Mouse (Mus musculus) ES-Bruce4 (cell line): ENCODE measurements around the gene Nxpe5. TPM values are rescaled to one million over a fixed set of nuclear protein-coding genes. Genes with fewer than 3 reads are reported as not detected.

Experiments used
- H3K27ac ChIP-seq: 2 replicates; pipeline ENCODE4 v1.5.1; 2012; ENCODE audit warnings: low read length, inconsistent platforms; ENCODE audit not compliant: insufficient read depth
- H3K27me3 ChIP-seq: 2 replicates; pipeline ENCODE4 v1.6.1; 2012; ENCODE audit warnings: mild to moderate bottlenecking, low read length, inconsistent platforms; ENCODE audit not compliant: control insufficient read depth, poor library complexity, insufficient read depth, severe bottlenecking
- H3K36me3 ChIP-seq: 2 replicates; pipeline ENCODE4 v1.6.1; 2012; ENCODE audit warnings: inconsistent platforms, mild to moderate bottlenecking, low read length, moderate library complexity; ENCODE audit not compliant: control insufficient read depth, poor library complexity, insufficient read depth, severe bottlenecking
- H3K4me1 ChIP-seq: one replicate; pipeline ENCODE4 v1.8.1; 2011; ENCODE audit warnings: low read length; ENCODE audit not compliant: control insufficient read depth, insufficient read depth
- H3K4me3 ChIP-seq: 2 replicates; pipeline ENCODE4 v1.5.1; 2011; ENCODE audit warnings: low read depth, mild to moderate bottlenecking, low read length
- H3K9ac ChIP-seq: 2 replicates; pipeline ENCODE4 v1.6.1; 2012; ENCODE audit warnings: low read depth, mild to moderate bottlenecking, inconsistent platforms; ENCODE audit not compliant: poor library complexity, severe bottlenecking
- H3K9me3 ChIP-seq: replicated peaks from 2 replicates; pipeline ENCODE4 v1.6.1; 2012; ENCODE audit warnings: mild to moderate bottlenecking, low read length, inconsistent platforms; ENCODE audit not compliant: control insufficient read depth, poor library complexity, insufficient read depth, severe bottlenecking
- CTCF ChIP-seq: IDR thresholded peaks from one replicate; pipeline ENCODE4 v1.8.1; 2011; ENCODE audit warnings: low read depth, low read length
- EP300 ChIP-seq: IDR thresholded peaks from 2 replicates; pipeline ENCODE4 v1.6.1; 2011; ENCODE audit warnings: low read depth, low read length; ENCODE audit not compliant: insufficient read depth
- POLR2A ChIP-seq: IDR thresholded peaks from one replicate; pipeline ENCODE4 v1.8.1; 2011; ENCODE audit warnings: low read length; ENCODE audit not compliant: insufficient read depth
- polyA plus RNA-seq: library from polyadenylated mRNA; stranded (reverse); fragments of >200 nt; gene quantifications from 2 replicates; pipeline ENCODE4 v1.2.4, GENCODE M21; 2011; ENCODE audit warnings: low read depth; ENCODE audit not compliant: missing spikeins, insufficient read depth, insufficient read length

Gene Nxpe5
- polyA plus RNA-seq, 1 experiment: not detected

- H3K27ac ChIP-seq: no peak overlapping the region
- TF ChIP-seq CTCF (no peak), POLR2A (no peak), EP300 (no peak)
- no peak overlapping the region for H3K4me3 ChIP-seq
- H3K9me3 ChIP-seq: no peaks in the 10 kb centered on the region
- H3K4me1 ChIP-seq: no peaks in the 10 kb centered on the region
- no peak overlapping the region for H3K9ac ChIP-seq
- H3K36me3 ChIP-seq: no peaks in the 10 kb centered on the region
- no peaks in the 10 kb centered on the region for H3K27me3 ChIP-seq
These were observed 8.1 kb downstream of the Nxpe5 start for GRCm38 (mm10) chr5:138233778-138234177.

DNA sequence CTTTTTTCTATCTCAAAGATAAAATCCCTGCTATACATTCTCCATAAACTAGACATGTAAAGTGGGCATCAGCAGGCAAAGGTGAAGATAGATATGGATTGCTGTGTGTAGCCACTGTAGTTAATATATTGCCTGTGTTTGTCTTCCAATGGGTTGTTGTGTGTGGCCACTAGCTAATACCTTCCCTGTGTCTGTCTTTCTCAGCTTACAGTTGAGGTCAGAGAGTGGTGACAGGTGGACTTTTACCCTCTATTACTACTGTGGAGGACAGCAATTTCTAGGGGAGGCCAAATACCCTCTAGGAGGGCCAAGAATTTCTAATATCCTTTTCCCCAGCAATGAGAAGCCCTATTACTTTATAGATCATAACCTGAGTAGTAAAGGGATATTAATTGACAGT lies 8.5 kb downstream of the Nxpe5 start:
- no peak for TF ChIP-seq POLR2A
- no peak for TF ChIP-seq CTCF
- TF ChIP-seq EP300: no peak
- H3K4me3 ChIP-seq: no peak overlapping the region
- H3K27me3 ChIP-seq: no peaks in the 10 kb centered on the region
- H3K9ac ChIP-seq: no peak overlapping the region
- H3K9me3 ChIP-seq: no peaks in the 10 kb centered on the region
- no peaks in the 10 kb centered on the region for H3K36me3 ChIP-seq
- no peaks in the 10 kb centered on the region for H3K4me1 ChIP-seq
- H3K27ac ChIP-seq: no peak overlapping the region

DNA sequence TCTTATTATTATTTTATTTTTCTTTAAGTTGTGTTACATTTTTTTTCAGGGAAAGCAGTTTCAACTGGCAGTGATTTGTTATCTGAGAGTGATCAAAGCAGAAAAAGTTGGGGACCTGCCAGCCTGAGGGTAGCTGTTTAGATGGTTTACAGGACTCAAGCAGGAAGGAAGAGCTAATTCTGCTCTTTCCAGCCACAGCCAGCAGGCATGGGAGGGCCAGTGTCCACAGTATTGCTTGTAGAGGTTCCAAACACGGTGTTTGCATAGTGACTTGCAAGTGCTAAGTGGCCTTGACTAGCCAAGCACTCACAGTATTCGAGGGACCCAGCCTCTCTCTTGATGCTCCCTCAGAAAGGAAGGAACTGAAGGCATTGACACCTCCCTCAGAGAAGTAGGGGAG lies 15.8 kb downstream of the Nxpe5 start:
- no peaks in the 10 kb centered on the region for H3K9me3 ChIP-seq
- H3K27me3 ChIP-seq: no peaks in the 10 kb centered on the region
- H3K27ac ChIP-seq: no peak overlapping the region
- TF ChIP-seq CTCF (no peak), EP300 (no peak), POLR2A (no peak)
- H3K4me1 ChIP-seq: no peaks in the 10 kb centered on the region
- no peak overlapping the region for H3K9ac ChIP-seq
- no peaks in the 10 kb centered on the region for H3K36me3 ChIP-seq
- H3K4me3 ChIP-seq: no peak overlapping the region

- Histone ChIP-seq H3K27ac (no peak overlapping the region), H3K9me3 (no peaks in the 10 kb centered on the region), H3K36me3 (no peaks in the 10 kb centered on the region), H3K4me1 (no peaks in the 10 kb centered on the region), H3K4me3 (no peak overlapping the region), H3K27me3 (no peaks in the 10 kb centered on the region), H3K9ac (no peak overlapping the region)
- TF ChIP-seq CTCF (no peak), POLR2A (no peak), EP300 (no peak)
These were observed 25.4 kb downstream of the Nxpe5 start for GRCm38 (mm10) chr5:138251144-138251543.

DNA sequence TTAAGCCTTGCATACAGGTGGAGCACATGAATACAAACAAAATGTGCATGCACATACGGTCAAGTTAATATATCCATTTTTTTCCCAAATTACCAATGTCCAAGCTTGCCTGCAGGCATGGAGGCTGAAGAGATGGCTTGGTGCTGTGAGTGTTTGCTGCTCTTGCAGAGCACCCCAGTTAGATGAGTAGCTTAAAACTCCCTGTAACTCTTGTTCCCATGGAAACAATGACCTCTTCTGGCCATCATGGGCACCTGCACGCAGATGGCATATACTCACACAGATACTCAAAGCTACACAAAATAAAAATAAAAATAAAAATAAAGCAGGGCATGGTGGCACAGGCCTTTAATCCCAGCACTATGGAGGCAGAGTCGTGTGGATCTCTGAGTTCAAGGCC lies 27.4 kb downstream of the Nxpe5 start:
- Histone ChIP-seq H3K27ac (no peak overlapping the region), H3K4me1 (no peaks in the 10 kb centered on the region), H3K36me3 (no peaks in the 10 kb centered on the region), H3K9ac (no peak overlapping the region), H3K27me3 (no peaks in the 10 kb centered on the region), H3K9me3 (no peaks in the 10 kb centered on the region), H3K4me3 (no peak overlapping the region)
- TF ChIP-seq CTCF (no peak), EP300 (no peak), POLR2A (no peak)

GRCm38 (mm10) chr5:138255353-138256093 lies 29.8 kb downstream of the Nxpe5 start, which contains the start of gene Lamtor4:
Gene Lamtor4, plus strand, starts transcription at chr5:138255482.
- peak within 1 kb of the TSS; percentile 96 for H3K4me3 ChIP-seq
- no peaks in the 10 kb centered on the region for H3K9me3 ChIP-seq
- no peaks in the 10 kb centered on the region for H3K4me1 ChIP-seq
- TF ChIP-seq EP300 (peak; percentile 62), POLR2A (peak; percentile 88), CTCF (no peak)
- peak within 1 kb of the TSS; percentile 57 for H3K9ac ChIP-seq
- peaks cover 8% of the 10 kb centered on the region; the same call in 1 of the 2 replicates for H3K36me3 ChIP-seq
- H3K27me3 ChIP-seq: no peaks in the 10 kb centered on the region
- H3K27ac ChIP-seq: 0 out of 2 replicates have a peak within 1 kb of the TSS, but pooled peaks have one; percentile 48
